Mouse (Mus musculus) hindbrain, embryonic 13.5 days (tissue): ENCODE measurements at regions not wholly inside any gene's neighbourhood (a gene's known extent, or its start where the extent isn't known, plus 50 kb on each side); places are given as distances from the start of the nearest gene placed in this dataset.

Source experiments
- ATAC-seq: fragments of 200-750 bp; cut with Nextera tagmentation; 2 replicates; pipeline ENCODE4 v1.8.0; 2017; ENCODE audit warnings: moderate TSS enrichment; ENCODE audit not compliant: low FRiP score
- H3K27ac ChIP-seq: fragments of 300-500 bp; sonication (generic); 2 replicates; pipeline ENCODE4 v1.5.1; 2015; ENCODE audit warnings: inconsistent platforms, mild to moderate bottlenecking, moderate library complexity
- H3K27me3 ChIP-seq: fragments of 300-500 bp; sonication (generic); 2 replicates; pipeline ENCODE4 v1.6.1; 2015; ENCODE audit warnings: mild to moderate bottlenecking, inconsistent platforms
- H3K36me3 ChIP-seq: fragments of 300-500 bp; sonication (generic); 2 replicates; pipeline ENCODE4 v1.6.1; 2015; ENCODE audit warnings: mild to moderate bottlenecking, inconsistent platforms
- H3K4me1 ChIP-seq: fragments of 300-500 bp; sonication (generic); replicated peaks from 2 replicates; pipeline ENCODE4 v1.6.1; 2015; ENCODE audit warnings: inconsistent platforms
- H3K4me2 ChIP-seq: fragments of 300-500 bp; sonication (generic); 2 replicates; pipeline ENCODE4 v1.6.1; 2015; ENCODE audit warnings: inconsistent platforms, mild to moderate bottlenecking, moderate library complexity
- H3K4me3 ChIP-seq: fragments of 300-500 bp; sonication (generic); 2 replicates; pipeline ENCODE4 v1.5.1; 2015; ENCODE audit warnings: mild to moderate bottlenecking, inconsistent platforms
- H3K9ac ChIP-seq: fragments of 300-500 bp; sonication (generic); 2 replicates; pipeline ENCODE4 v1.6.1; 2015; ENCODE audit warnings: mild to moderate bottlenecking, inconsistent platforms
- H3K9me3 ChIP-seq: fragments of 300-500 bp; sonication (generic); 2 replicates; pipeline ENCODE4 v1.6.1; 2016; ENCODE audit warnings: inconsistent platforms
- whole genome bisulfite sequencing: fragments of 180-500 bp; shearing (Covaris S2); methylation state at CpG from one replicate; pipeline ENCODE4 v1.1.7; 2015; 5-methylcytosine and 5-hydroxymethylcytosine counted together

DNA sequence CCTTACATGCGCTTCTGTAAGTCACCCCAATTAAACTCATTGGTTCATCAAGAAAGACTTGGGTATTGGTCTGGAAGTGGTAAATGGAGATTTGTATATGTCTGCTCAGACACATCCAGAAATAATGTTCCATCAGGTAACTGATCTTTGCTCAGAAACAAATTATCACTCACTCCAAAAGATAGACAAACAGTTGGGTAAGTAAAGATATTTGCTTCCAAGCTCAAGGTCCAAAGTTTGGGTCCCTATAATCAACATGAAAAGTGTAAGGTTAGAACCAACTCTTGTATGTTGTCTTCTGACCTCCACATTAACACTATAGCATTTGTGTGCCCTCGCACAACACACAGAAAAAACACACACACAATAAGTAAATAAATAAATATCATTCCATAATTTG lies 232.0 kb downstream of the Rnf144a start:
- Histone ChIP-seq H3K27ac (no peak overlapping the region), H3K4me2 (no peak overlapping the region), H3K4me3 (no peak overlapping the region), H3K9me3 (no peaks in the 10 kb centered on the region), H3K9ac (no peak overlapping the region), H3K27me3 (no peaks in the 10 kb centered on the region), H3K4me1 (no peaks in the 10 kb centered on the region), H3K36me3 (no peaks in the 10 kb centered on the region)
- 92% methylated on average over 2 of the region's 2 CpGs for WGBS
- no peak for ATAC-seq

DNA sequence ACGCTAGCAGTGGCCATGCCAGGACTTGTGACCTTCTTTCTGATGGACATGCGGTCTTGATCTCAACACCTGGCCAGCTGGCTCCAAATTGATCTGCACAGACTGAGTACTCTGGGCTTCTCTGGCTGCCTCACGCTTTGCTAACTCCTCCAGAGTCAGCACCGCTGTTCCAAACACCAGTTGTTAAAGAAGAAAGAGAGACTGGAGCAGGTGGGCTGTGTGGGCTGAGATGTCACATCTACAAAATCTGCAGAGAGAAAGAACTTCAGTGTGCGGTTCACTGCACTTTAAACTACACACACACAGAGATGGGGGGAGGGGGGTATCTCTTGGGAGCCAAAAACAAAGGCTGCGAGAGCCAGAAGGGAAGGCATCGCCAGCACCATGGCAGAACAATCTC lies 234.2 kb downstream of the Rnf144a start:
- 58% methylated on average over 7 of the region's 7 CpGs for WGBS
- H3K36me3 ChIP-seq: no peaks in the 10 kb centered on the region
- no peak overlapping the region for H3K27ac ChIP-seq
- no peak overlapping the region for H3K9ac ChIP-seq
- no peaks in the 10 kb centered on the region for H3K27me3 ChIP-seq
- no peaks in the 10 kb centered on the region for H3K4me1 ChIP-seq
- no peak for ATAC-seq
- no peak overlapping the region for H3K4me3 ChIP-seq
- H3K4me2 ChIP-seq: no peak overlapping the region
- H3K9me3 ChIP-seq: no peaks in the 10 kb centered on the region

DNA sequence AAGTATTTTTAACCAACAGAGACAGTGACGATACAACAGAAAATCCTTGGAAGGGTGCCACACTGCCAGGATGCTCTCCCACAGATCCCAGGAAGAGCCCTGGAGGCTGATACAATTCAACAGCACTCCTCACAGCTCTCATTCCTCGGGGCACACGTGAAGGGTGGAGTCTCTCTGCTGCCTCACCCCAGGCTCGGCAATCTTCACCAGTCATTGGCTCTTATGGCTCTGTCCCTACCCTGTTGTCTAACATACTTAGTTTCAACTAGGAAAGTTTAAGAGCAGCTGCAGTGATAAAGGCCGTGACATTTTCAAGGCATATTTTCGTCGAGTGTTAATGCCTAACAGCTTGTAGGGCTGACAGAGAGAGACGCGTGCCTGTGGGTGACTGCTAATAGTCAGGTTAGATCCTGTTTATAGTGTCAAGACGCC lies 238.8 kb downstream of the Rnf144a start:
- no peak for ATAC-seq
- H3K4me1 ChIP-seq: no peaks in the 10 kb centered on the region
- H3K4me2 ChIP-seq: no peak overlapping the region
- H3K9me3 ChIP-seq: no peaks in the 10 kb centered on the region
- no peaks in the 10 kb centered on the region for H3K27me3 ChIP-seq
- WGBS: 70% methylated on average over 10 of the region's 10 CpGs
- no peaks in the 10 kb centered on the region for H3K36me3 ChIP-seq
- H3K27ac ChIP-seq: no peak overlapping the region
- no peak overlapping the region for H3K4me3 ChIP-seq
- H3K9ac ChIP-seq: no peak overlapping the region

DNA sequence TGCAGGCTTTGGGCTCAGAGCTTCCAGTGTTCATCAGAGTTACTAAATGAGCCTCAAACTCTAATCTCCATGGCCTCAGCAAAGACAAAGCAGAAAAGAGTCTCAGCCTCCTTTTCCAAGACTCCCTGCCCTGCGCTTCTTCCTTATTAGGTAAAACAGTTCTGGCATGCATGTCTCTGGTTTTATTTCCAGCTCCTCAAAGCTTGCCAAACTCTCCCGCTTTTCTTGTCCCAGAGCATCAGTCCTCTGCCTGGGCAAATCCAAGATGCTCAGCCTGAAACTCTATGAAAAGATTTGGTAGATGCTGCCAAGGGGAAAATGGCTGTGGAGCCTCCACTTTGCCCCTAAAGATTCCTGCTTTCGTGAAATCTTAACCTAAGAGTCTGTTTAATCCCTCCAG lies 251.6 kb downstream of the Rnf144a start:
- WGBS: 81% methylated on average over 3 of the region's 3 CpGs
- H3K4me2 ChIP-seq: no peak overlapping the region
- no peak overlapping the region for H3K4me3 ChIP-seq
- no peaks in the 10 kb centered on the region for H3K4me1 ChIP-seq
- no peaks in the 10 kb centered on the region for H3K27me3 ChIP-seq
- H3K36me3 ChIP-seq: no peaks in the 10 kb centered on the region
- H3K9me3 ChIP-seq: no peaks in the 10 kb centered on the region
- ATAC-seq: no peak
- H3K9ac ChIP-seq: no peak overlapping the region
- no peak overlapping the region for H3K27ac ChIP-seq

DNA sequence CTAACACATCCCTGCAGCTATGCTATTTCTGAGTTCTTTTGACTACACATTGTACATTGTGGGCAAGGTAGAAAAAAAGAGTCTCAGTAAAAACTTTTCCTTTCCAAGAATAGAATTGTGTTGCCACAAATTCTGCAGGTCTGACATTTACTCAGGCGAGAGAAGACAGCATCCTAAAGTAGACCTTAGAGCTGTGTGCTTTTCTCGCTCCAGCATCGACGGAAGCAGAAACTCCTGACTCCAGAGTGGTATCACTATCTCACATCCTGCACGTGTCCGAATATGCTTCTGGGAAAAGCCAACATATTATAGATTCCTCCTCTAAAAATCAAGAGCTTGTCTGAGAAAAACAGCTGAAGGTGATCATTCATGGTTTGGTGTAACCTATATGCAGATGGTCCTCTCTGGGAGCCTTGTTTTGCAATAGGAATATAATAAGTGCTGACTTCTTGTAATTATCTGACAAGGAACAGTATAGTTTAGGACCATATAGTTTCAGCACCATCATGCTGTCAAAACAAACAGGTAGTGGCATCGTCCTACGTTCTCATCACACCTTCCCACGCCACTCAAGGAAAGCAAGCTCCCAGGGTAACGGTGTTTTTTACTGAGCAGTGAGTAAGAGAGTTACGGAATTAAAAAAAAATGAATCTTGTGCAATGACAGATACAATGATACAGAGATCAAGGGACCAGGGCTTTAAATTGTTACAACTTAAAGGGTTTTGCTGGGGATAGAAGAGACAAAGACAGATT lies 254.0 kb downstream of the Rnf144a start:
- Histone ChIP-seq H3K4me3 (no peak overlapping the region), H3K4me2 (no peak overlapping the region), H3K4me1 (no peaks in the 10 kb centered on the region), H3K36me3 (no peaks in the 10 kb centered on the region), H3K27me3 (no peaks in the 10 kb centered on the region), H3K9me3 (no peaks in the 10 kb centered on the region), H3K27ac (no peak overlapping the region), H3K9ac (no peak overlapping the region)
- 92% methylated on average over 11 of the region's 11 CpGs for WGBS
- ATAC-seq: no peak

DNA sequence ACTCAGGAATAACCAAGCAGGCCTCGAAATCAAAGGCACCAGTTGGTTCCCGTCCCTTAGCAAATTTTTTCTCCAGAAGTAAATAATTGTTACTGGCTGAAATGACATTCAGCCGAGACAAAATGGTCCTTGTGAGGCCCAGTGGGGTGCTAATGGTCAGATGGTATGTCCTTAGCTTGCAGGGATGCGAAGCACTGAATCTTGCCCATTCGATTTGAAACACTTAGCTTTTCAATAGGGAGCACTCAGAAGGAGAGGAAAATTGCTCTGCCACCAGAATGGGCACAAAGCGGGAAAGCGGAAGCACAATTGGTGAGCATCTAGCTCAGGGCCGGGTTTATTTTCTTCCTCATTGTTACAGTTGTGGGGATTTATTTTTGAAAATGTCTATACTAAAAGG lies 262.1 kb downstream of the Rnf144a start:
- Histone ChIP-seq H3K27me3 (0 out of 2 replicates have a peak, but pooled peaks cover 2% of the 10 kb centered on the region), H3K9ac (no peak overlapping the region), H3K4me1 (no peaks in the 10 kb centered on the region), H3K4me2 (no peak overlapping the region), H3K9me3 (no peaks in the 10 kb centered on the region), H3K4me3 (no peak overlapping the region), H3K27ac (no peak overlapping the region), H3K36me3 (no peaks in the 10 kb centered on the region)
- ATAC-seq: no peak
- 47% methylated on average over 8 of the region's 8 CpGs for WGBS

DNA sequence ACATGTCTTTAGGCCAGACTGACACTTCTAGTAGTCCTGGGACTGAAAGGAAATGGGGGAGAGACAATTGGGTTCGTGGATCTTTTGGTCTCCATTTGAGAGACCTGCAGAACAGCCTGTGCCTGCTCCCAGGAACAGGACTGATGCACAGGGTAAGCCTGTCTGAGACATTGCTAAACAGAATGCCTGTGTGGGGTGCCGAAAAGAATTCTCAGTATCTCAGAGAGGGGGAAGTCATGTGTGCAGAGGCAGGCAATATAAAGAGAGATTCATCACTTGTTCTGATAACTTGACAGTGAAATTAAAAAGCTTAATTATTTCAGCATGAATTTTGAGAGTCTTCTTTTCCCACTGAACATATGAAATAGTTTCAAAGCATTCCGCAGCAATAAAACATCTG lies 268.7 kb downstream of the Rnf144a start:
- Histone ChIP-seq H3K9ac (no peak overlapping the region), H3K36me3 (no peaks in the 10 kb centered on the region), H3K4me2 (no peak overlapping the region), H3K4me3 (no peak overlapping the region), H3K9me3 (no peaks in the 10 kb centered on the region), H3K27me3 (no peaks in the 10 kb centered on the region), H3K27ac (no peak overlapping the region), H3K4me1 (peaks cover 28% of the 10 kb centered on the region)
- ATAC-seq: no peak
- 65% methylated on average over 3 of the region's 3 CpGs for WGBS

DNA sequence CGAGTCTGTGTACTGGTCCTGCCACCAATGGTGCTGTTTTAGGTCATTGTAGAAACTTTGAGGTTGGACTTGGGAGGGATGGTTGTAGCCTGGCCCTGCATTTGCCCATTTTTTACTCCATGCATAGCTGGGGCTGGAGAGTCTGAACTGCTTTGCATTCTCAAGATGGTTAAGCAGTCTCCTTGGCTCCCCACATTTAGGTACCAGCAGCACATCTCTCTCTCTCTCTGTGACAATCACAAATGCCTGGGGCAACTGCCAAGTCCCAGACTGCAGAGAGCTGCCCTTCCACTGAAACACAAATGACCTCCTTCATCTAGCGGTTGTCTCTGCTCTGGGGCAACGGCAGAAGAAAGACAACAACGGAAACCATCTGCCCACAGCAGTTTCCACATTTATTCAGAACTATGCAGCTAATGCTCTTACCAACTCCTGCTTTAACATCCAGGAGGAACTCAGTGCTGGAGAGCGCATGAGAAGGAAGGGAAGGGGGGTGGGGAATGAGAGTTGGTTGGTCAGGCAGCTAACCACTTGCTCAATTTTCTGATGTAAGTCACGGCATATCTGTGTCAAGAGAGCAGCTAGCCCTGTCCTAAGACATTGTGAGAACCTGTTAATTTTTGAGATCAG lies 269.9 kb downstream of the Rnf144a start:
- Histone ChIP-seq H3K4me3 (no peak overlapping the region), H3K4me2 (no peak overlapping the region), H3K9me3 (no peaks in the 10 kb centered on the region), H3K9ac (no peak overlapping the region), H3K27ac (peak overlapping the region; percentile 12), H3K27me3 (no peaks in the 10 kb centered on the region), H3K4me1 (peaks cover 28% of the 10 kb centered on the region), H3K36me3 (no peaks in the 10 kb centered on the region)
- peak; percentile 59; the same call in 1 of the 2 replicates for ATAC-seq
- WGBS: 53% methylated on average over 6 of the region's 6 CpGs

DNA sequence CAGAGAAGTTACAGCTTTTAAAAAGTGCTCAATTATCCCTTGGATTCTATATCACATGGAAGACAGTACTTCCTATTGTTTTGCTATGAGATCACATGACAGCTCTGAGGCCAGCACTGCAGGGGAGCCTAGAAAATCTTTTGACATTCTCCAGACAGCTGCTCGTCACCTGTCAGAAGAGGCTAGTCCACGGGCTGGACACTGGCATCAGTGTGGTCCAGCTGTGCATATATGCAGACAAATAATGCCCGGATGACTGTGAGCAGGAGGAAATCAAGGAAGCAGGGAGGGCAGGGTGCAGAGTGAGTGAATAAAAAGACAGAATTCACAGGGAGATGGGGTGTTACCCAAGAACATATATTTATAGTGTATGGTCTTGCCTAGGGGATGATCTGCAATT lies 270.4 kb downstream of the Rnf144a start:
- no peak overlapping the region for H3K4me3 ChIP-seq
- WGBS: 62% methylated on average over 3 of the region's 3 CpGs

DNA sequence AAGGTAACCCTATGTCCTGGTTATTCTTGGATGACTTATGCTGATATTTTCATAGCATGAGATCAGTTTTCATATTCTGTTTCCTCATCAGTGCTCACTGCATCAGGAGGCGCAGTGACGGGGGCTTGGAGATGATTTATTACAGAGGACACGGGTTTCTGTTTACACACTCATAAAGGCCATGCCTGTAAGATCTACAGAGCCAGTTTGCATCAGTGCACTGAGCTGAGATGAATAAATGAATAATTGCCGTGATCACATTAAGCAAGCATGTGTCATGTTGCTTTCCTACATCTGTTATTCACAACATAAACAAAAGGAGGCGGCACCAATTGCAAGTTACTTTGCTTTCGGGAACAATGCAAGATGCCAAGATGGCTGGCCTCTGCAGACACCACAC lies 271.6 kb downstream of the Rnf144a start:
- no peak overlapping the region for H3K4me3 ChIP-seq
- ATAC-seq: peak; percentile 43; the same call in 1 of the 2 replicates
- H3K36me3 ChIP-seq: no peaks in the 10 kb centered on the region
- H3K9ac ChIP-seq: no peak overlapping the region
- WGBS: 25% methylated on average over 6 of the region's 6 CpGs
- no peaks in the 10 kb centered on the region for H3K27me3 ChIP-seq
- H3K4me1 ChIP-seq: peaks cover 28% of the 10 kb centered on the region
- no peaks in the 10 kb centered on the region for H3K9me3 ChIP-seq
- peak overlapping the region; percentile 42 for H3K27ac ChIP-seq
- no peak overlapping the region for H3K4me2 ChIP-seq

More for the DNA sequence above, 270.4 kb downstream of the Rnf144a start:
- Histone ChIP-seq H3K9me3 (no peaks in the 10 kb centered on the region), H3K36me3 (no peaks in the 10 kb centered on the region), H3K4me1 (peaks cover 28% of the 10 kb centered on the region), H3K9ac (no peak overlapping the region), H3K27me3 (no peaks in the 10 kb centered on the region), H3K4me2 (no peak overlapping the region), H3K27ac (peak overlapping the region; percentile 12; the same call in 1 of the 2 replicates)
- peak; percentile 32; the same call in 1 of the 2 replicates for ATAC-seq

DNA sequence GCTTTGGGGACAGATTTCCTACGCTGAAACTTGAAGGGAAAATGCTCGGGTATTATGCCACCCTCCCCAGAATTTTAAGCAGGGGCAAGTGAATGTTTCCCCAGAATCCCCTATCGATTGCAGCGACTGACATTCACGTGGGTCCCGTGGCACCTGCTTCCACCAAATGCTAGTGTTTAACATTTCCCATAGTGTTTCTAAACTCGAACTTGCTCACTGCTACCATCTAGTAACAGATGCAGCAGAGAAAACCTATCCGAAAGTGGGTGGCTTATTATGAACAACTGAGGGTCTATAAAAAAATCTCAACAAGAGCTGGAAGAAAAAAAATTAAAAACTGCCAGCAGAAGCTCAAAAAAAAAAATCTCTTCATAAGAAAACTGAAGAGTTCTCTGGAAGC lies 284.2 kb downstream of the Rnf144a start:
- ATAC-seq: no peak
- 89% methylated on average over 8 of the region's 8 CpGs for WGBS
- Histone ChIP-seq H3K9me3 (no peaks in the 10 kb centered on the region), H3K36me3 (no peaks in the 10 kb centered on the region), H3K4me1 (peaks cover 17% of the 10 kb centered on the region), H3K9ac (no peak overlapping the region), H3K27ac (no peak overlapping the region), H3K4me2 (no peak overlapping the region), H3K27me3 (no peaks in the 10 kb centered on the region), H3K4me3 (no peak overlapping the region)

DNA sequence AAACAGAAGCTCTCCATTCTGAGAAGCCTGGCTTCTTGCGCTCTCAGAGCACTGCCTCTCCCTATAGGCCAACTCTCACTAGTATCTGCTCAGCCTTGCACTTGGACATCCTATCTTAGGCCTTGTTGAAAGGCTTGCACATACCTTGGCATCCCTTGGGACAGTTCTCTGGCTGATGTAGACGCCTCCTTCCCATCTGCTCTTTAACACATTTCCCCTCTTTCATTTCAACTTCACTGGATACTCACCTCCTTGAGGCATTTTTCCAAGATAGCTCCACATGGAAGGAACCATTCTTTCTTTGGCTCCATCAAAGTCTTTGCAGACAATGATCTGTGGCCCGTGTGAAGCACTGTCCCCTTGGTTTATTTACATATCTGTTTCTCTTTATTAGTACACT lies 285.0 kb downstream of the Rnf144a start:
- no peak overlapping the region for H3K9ac ChIP-seq
- H3K4me3 ChIP-seq: no peak overlapping the region
- peaks cover 21% of the 10 kb centered on the region for H3K4me1 ChIP-seq
- H3K9me3 ChIP-seq: no peaks in the 10 kb centered on the region
- H3K27ac ChIP-seq: no peak overlapping the region
- no peak overlapping the region for H3K4me2 ChIP-seq
- 89% methylated on average over 3 of the region's 3 CpGs for WGBS
- no peak for ATAC-seq
- no peaks in the 10 kb centered on the region for H3K36me3 ChIP-seq
- H3K27me3 ChIP-seq: no peaks in the 10 kb centered on the region

DNA sequence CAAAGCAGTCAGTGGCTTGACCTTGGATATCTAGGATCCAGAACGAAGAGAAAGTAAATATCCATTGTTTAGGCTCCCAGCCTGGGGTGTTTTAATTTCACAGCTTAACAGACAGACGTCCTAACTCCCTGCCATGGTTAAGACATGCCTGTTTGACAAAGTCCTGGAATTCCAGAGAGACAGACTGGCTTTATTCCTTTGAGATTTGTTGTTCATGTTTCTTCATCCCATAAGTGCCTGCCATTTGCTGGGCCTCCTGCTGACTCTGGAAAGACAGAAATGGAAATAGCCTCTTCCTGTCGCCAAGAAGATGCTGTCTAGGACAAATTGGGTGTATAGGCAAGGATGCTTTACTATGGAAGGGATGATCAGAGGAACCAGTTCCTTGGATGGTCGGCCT lies 285.5 kb downstream of the Rnf144a start:
- ATAC-seq: no peak

More for the DNA sequence above, 285.5 kb downstream of the Rnf144a start:
- no peaks in the 10 kb centered on the region for H3K27me3 ChIP-seq
- H3K4me2 ChIP-seq: no peak overlapping the region
- H3K36me3 ChIP-seq: no peaks in the 10 kb centered on the region
- no peak overlapping the region for H3K27ac ChIP-seq
- 51% methylated on average over 4 of the region's 4 CpGs for WGBS
- no peak overlapping the region for H3K9ac ChIP-seq
- no peak overlapping the region for H3K4me3 ChIP-seq
- H3K9me3 ChIP-seq: no peaks in the 10 kb centered on the region
- H3K4me1 ChIP-seq: peaks cover 21% of the 10 kb centered on the region
